Mouse (Mus musculus): ENCODE results near the gene Olig2. TPM values are rescaled to one million over a fixed set of nuclear protein-coding genes. Genes with fewer than 3 reads are reported as not detected.

Gene Olig2
- polyA plus RNA-seq, 1 experiment from 2014 or later = not detected

Other genes starting within 250 kb of the Olig2 start
- 20.4 and 23.8 TPM in 2 replicates for gene Synj1, start 214.1 kb upstream of the Olig2 start, polyA plus RNA-seq (2015; fragmentation: Nextera tagmentation; extraction: Ambion mirVana)
- 15.4 and 18.3 TPM in 2 replicates for gene Paxbp1, start 180.9 kb upstream of the Olig2 start, polyA plus RNA-seq (2015; fragmentation: Nextera tagmentation; extraction: Ambion mirVana)
- not detected in 2 replicates for gene 4932438H23Rik, start 130.3 kb upstream of the Olig2 start, polyA plus RNA-seq (2015; fragmentation: Nextera tagmentation; extraction: Ambion mirVana)
- gene Olig1, start 44.3 kb downstream of the Olig2 start, polyA plus RNA-seq (2015; fragmentation: Nextera tagmentation; extraction: Ambion mirVana) = 0.05 and 0.07 TPM in 2 replicates
- 92.9 and 95.8 TPM in 2 replicates for gene Ifnar2, start 147.3 kb downstream of the Olig2 start, polyA plus RNA-seq (2015; fragmentation: Nextera tagmentation; extraction: Ambion mirVana)
- gene Gm21970, start 166.3 kb downstream of the Olig2 start, polyA plus RNA-seq (2015; fragmentation: Nextera tagmentation; extraction: Ambion mirVana) = not detected in 2 replicates
- gene Il10rb, start 180.7 kb downstream of the Olig2 start, polyA plus RNA-seq (2015; fragmentation: Nextera tagmentation; extraction: Ambion mirVana) = 32.3 and 33.6 TPM in 2 replicates